Comparison of ENCODE assay signal across 8 mouse cellular contexts in the genomic region with DNA sequence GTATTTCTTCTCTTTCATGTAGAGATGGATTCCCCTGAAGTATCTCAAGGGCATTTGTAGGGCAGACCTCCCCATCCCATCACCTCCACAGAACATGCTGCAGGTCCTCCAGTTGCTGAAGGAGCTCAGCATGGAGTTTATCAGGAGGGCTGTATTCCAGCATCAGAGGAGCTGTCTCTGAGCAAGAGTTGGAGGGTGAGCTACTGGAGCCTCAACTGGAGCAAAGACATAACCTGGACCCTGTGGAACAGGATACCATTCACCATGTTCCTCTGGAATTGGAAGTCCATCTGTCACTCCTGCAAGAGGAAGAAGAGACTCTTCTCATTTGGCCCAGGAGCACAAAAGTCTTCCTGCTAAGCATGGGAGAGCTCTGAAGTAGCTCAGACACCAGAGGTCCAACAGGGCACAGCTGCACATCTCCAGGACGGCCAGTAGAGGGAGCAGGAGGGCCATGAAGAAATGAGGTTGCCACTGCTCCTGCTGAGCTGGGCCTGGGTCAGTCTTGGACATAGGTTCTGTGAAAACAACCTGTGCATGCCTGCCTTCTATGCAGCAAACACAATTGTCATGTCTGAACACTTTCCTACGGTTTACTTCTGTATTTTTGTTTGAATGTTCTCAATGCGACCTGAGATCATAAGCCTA. TPM values are rescaled to one million over a fixed set of nuclear protein-coding genes. Genes with fewer than 3 reads are reported as not detected.
A peak's percentile ranks its signal among the peaks of the same experiment; 100 is the strongest.
DNase-seq lines count a peak whose midpoint lies in the region; ATAC-seq and TF ChIP-seq lines count a peak whose summit lies in the region.

No protein-coding gene starts in this region.

- no peak overlapping the region for H3K27ac ChIP-seq in cortical plate, adult 2 months (ENCODE audit: insufficient read depth, low read length)
- H3K27ac ChIP-seq in intestine, embryonic 14.5 days (ENCODE audit: low read depth), result no peak overlapping the region
- no peak overlapping the region for H3K27ac ChIP-seq in midbrain, embryonic 11.5 days (ENCODE audit: low read depth, low read length)

- H3K4me2 ChIP-seq in intestine, embryonic 14.5 days (ENCODE audit: low read length), result no peak overlapping the region
- no peak overlapping the region for H3K4me2 ChIP-seq in midbrain, embryonic 11.5 days

- peak; percentile 99 for TF ChIP-seq CTCF in cortical plate, adult 2 months (IDR thresholded peaks at IDR 0.05; ENCODE audit: extremely low read depth, insufficient read depth, low read length)

- peak; percentile 75 to 79 for DNase-seq in adrenal gland, adult 18-20 months (ENCODE audit: low spot score in 2 of 2)
- DNase-seq in gastrocnemius, postnatal 25 days, result peak; percentile 43
- DNase-seq in intestine, embryonic 14.5 days (ENCODE audit: low spot score), result peak; percentile 89
- DNase-seq in left cerebral cortex, postnatal 10 days (ENCODE audit: extremely low spot score in 1 of 2, low spot score in 2 of 2), result peak; percentile 63 to 75
- DNase-seq in midbrain, embryonic 11.5 days (ENCODE audit: low spot score, missing footprints), result peak; percentile 96
- DNase-seq in right cerebral cortex, postnatal 36 days (ENCODE audit: low spot score in 2 of 2), result peak; percentile 12 to 29
- peak; percentile 71 to 72 for DNase-seq in urinary bladder, postnatal 36 days (ENCODE audit: low spot score in 2 of 2)

- no peaks in the 10 kb centered on the region for H3K9me3 ChIP-seq in intestine, embryonic 14.5 days (ENCODE audit: control insufficient read depth, low read length)
- no peaks in the 10 kb centered on the region for H3K9me3 ChIP-seq in midbrain, embryonic 11.5 days (ENCODE audit: control insufficient read depth, low read length)

- TF ChIP-seq POLR2A in cortical plate, adult 2 months (IDR thresholded peaks at IDR 0.05; ENCODE audit: extremely low read depth, insufficient read depth, low read length), result no peak

- no peak overlapping the region for H3K9ac ChIP-seq in intestine, embryonic 14.5 days (ENCODE audit: low read length)
- H3K9ac ChIP-seq in midbrain, embryonic 11.5 days (ENCODE audit: low read length), result no peak overlapping the region

- H3K36me3 ChIP-seq in intestine, embryonic 14.5 days (ENCODE audit: control insufficient read depth, insufficient read depth, low read length), result no peaks in the 10 kb centered on the region
- no peaks in the 10 kb centered on the region for H3K36me3 ChIP-seq in midbrain, embryonic 11.5 days (ENCODE audit: control insufficient read depth, insufficient read depth, low read length)

- no peaks in the 10 kb centered on the region for H3K27me3 ChIP-seq in intestine, embryonic 14.5 days (replicated peaks; ENCODE audit: control insufficient read depth, insufficient read depth, low read length)
- H3K27me3 ChIP-seq in midbrain, embryonic 11.5 days (ENCODE audit: control insufficient read depth, insufficient read depth, low read length), result no peaks in the 10 kb centered on the region

- no peak; the same call in 1 of the 2 replicates for ATAC-seq in intestine, embryonic 14.5 days (replicated peaks; ENCODE audit: low FRiP score, low TSS enrichment, low read depth)
- peak; percentile 87 for ATAC-seq in midbrain, embryonic 11.5 days (ENCODE audit: low FRiP score)

- no peaks in the 10 kb centered on the region for H3K4me1 ChIP-seq in cortical plate, adult 2 months (ENCODE audit: control insufficient read depth, insufficient read depth, low read length)
- H3K4me1 ChIP-seq in intestine, embryonic 14.5 days (replicated peaks; ENCODE audit: control insufficient read depth, insufficient read depth, low read length), result no peaks in the 10 kb centered on the region
- no peaks in the 10 kb centered on the region for H3K4me1 ChIP-seq in midbrain, embryonic 11.5 days (ENCODE audit: control insufficient read depth, insufficient read depth, low read length)

- intact Hi-C loops in left cerebral cortex, postnatal 10 days (cut with DNase I), result loop anchor here (5.0 kb wide), 1 partner anchor 41 kb away; no protein-coding TSS in a partner anchor

- WGBS in intestine, embryonic 14.5 days, result 28% methylated on average over 3 of the region's 3 CpGs
- WGBS in midbrain, embryonic 11.5 days, result 25% methylated on average over 3 of the region's 3 CpGs

- no peak overlapping the region for H3K4me3 ChIP-seq in cortical plate, adult 2 months (ENCODE audit: insufficient read depth, low read length)
- no peak overlapping the region for H3K4me3 ChIP-seq in intestine, embryonic 14.5 days (ENCODE audit: low read depth, low read length)
- H3K4me3 ChIP-seq in midbrain, embryonic 11.5 days (ENCODE audit: low read depth, low read length), result no peak overlapping the region

RNA-seq across cellular contexts. Expression of gene Ifnab, which starts 5.2 kb away (rescaled TPM):
- not detected for total RNA-seq in adrenal gland, adult 18-20 months (2021)
- polyA plus RNA-seq in cortical plate, adult 2 months (2012; rRNA removed), result not detected in 2 replicates
- total RNA-seq in gastrocnemius, postnatal 25 days (2021), result not detected
- not detected in 2 replicates for polyA plus RNA-seq in intestine, embryonic 14.5 days (2014; fragmentation: Nextera tagmentation; extraction: Ambion mirVana)
- total RNA-seq in left cerebral cortex, postnatal 10 days (2021), result not detected
- not detected in 2 replicates for polyA plus RNA-seq in midbrain, embryonic 11.5 days (2014; fragmentation: Nextera tagmentation; extraction: Ambion mirVana)

RNA-seq across cellular contexts. Expression of gene Ifna2, which starts 12.6 kb away (rescaled TPM):
- not detected for total RNA-seq in adrenal gland, adult 18-20 months (2021)
- polyA plus RNA-seq in cortical plate, adult 2 months (2012; rRNA removed), result not detected in 2 replicates
- total RNA-seq in gastrocnemius, postnatal 25 days (2021), result not detected
- polyA plus RNA-seq in intestine, embryonic 14.5 days (2014; fragmentation: Nextera tagmentation; extraction: Ambion mirVana), result not detected in 2 replicates
- not detected for total RNA-seq in left cerebral cortex, postnatal 10 days (2021)
- polyA plus RNA-seq in midbrain, embryonic 11.5 days (2014; fragmentation: Nextera tagmentation; extraction: Ambion mirVana), result not detected in 2 replicates

RNA-seq across cellular contexts. Expression of gene Ifna16, which starts 19.6 kb away (rescaled TPM):
- not detected for total RNA-seq in adrenal gland, adult 18-20 months (2021)
- not detected in 2 replicates for polyA plus RNA-seq in cortical plate, adult 2 months (2012; rRNA removed)
- not detected for total RNA-seq in gastrocnemius, postnatal 25 days (2021)
- polyA plus RNA-seq in intestine, embryonic 14.5 days (2014; fragmentation: Nextera tagmentation; extraction: Ambion mirVana), result not detected in 2 replicates
- not detected for total RNA-seq in left cerebral cortex, postnatal 10 days (2021)
- polyA plus RNA-seq in midbrain, embryonic 11.5 days (2014; fragmentation: Nextera tagmentation; extraction: Ambion mirVana), result not detected in 2 replicates

RNA-seq across cellular contexts. Expression of gene Gm26566, which starts 25.2 kb away (rescaled TPM):
- under 1 TPM in 1 of 2 experiments, not detected in 1; 0.40 TPM for total RNA-seq in adrenal gland, adult 18-20 months (2021)
- 0.61 and 1.2 TPM in 2 replicates for polyA plus RNA-seq in cortical plate, adult 2 months (2012; rRNA removed)
- total RNA-seq in gastrocnemius, postnatal 25 days (2021), result under 1 TPM; 0.26 to 0.43 TPM
- 0.70 and 1.2 TPM in 2 replicates for polyA plus RNA-seq in intestine, embryonic 14.5 days (2014; fragmentation: Nextera tagmentation; extraction: Ambion mirVana)
- total RNA-seq in left cerebral cortex, postnatal 10 days (2021), result 1 to 10 TPM; 1.8 to 2.0 TPM
- polyA plus RNA-seq in midbrain, embryonic 11.5 days (2014; fragmentation: Nextera tagmentation; extraction: Ambion mirVana), result 1.4 and 1.6 TPM in 2 replicates

RNA-seq across cellular contexts. Expression of gene Klhl9, which starts 25.9 kb away (rescaled TPM):
- 10 to 100 TPM; 77.8 to 85.0 TPM for total RNA-seq in adrenal gland, adult 18-20 months (2021)
- 38.5 and 40.5 TPM in 2 replicates for polyA plus RNA-seq in cortical plate, adult 2 months (2012; rRNA removed)
- 10 to 100 TPM; 45.1 to 47.2 TPM for total RNA-seq in gastrocnemius, postnatal 25 days (2021)
- polyA plus RNA-seq in intestine, embryonic 14.5 days (2014; fragmentation: Nextera tagmentation; extraction: Ambion mirVana), result 97.9 and 106 TPM in 2 replicates
- total RNA-seq in left cerebral cortex, postnatal 10 days (2021), result 100 to 1,000 TPM; 105 to 107 TPM
- 153 and 169 TPM in 2 replicates for polyA plus RNA-seq in midbrain, embryonic 11.5 days (2014; fragmentation: Nextera tagmentation; extraction: Ambion mirVana)

Comparison
In these comparisons a context has a peak if more than half of its experiments do, and no peak if none do; other contexts are left out.
1. DNase-seq: peak in every context shown above with its lines; median percentile 96 in midbrain, embryonic 11.5 days; 89 in intestine, embryonic 14.5 days; 77 in adrenal gland, adult 18-20 months; 72 in urinary bladder, postnatal 36 days; 69 in left cerebral cortex, postnatal 10 days; 43 in gastrocnemius, postnatal 25 days; 20 in right cerebral cortex, postnatal 36 days.